Mouse (Mus musculus): Measurements from ENCODE around the gene Ccdc177.

DNA sequence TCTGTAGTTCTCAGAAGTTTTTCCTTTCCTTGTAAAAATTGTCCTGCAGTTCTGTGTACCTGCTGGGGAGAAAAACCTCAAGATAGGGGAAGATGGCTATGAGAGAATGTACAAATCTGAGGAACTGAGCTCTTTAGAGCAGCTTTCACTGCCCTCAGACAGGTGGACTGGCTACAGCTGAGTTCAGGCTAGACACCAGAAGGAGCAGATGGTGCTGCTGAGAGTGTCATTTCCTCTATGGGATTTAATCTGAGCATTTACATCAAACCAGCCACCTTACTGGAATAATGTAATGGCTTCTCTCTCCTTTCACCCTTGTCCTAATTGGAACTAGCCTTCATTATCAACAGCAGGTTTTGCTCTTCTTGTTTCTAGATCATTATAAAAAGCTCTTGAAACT is 37.8 kb upstream of the Ccdc177 start:
- TF ChIP-seq CTCF (IDR thresholded peaks at IDR 0.05; ENCODE audit: low read depth) (no peak), EP300 (IDR thresholded peaks at IDR 0.05; ENCODE audit: low read depth) (no peak)
